Mouse (Mus musculus): ENCODE results near the gene Wdr73.

The Wdr73 gene

GRCm38 (mm10) chr7:80894815-80895519 is 6.1 kb downstream of the Wdr73 start:
- no peak for DNase-seq (ENCODE audit: low read depth, low spot score)

GRCm38 (mm10) chr7:80894196-80894595 is 6.9 kb downstream of the Wdr73 start:
- DNase-seq (ENCODE audit: low read depth, low spot score): no peak

- DNase-seq (ENCODE audit: low read depth, low spot score): no peak
These were observed 7.3 kb downstream of the Wdr73 start for GRCm38 (mm10) chr7:80893753-80894129.

GRCm38 (mm10) chr7:80893086-80893752 is 7.8 kb downstream of the Wdr73 start:
- DNase-seq (ENCODE audit: low read depth, low spot score): no peak

GRCm38 (mm10) chr7:80889841-80890241 is 11.2 kb downstream of the Wdr73 start:
- no peak for DNase-seq (ENCODE audit: low read depth, low spot score)

GRCm38 (mm10) chr7:80889021-80889511 is 12.0 kb downstream of the Wdr73 start:
- DNase-seq (ENCODE audit: low read depth, low spot score): no peak

- DNase-seq (ENCODE audit: low read depth, low spot score): no peak
These were observed 12.5 kb downstream of the Wdr73 start for GRCm38 (mm10) chr7:80888595-80888994.

- no peak for DNase-seq (ENCODE audit: low read depth, low spot score)
These were observed 15.4 kb downstream of the Wdr73 start for GRCm38 (mm10) chr7:80885666-80886065.

GRCm38 (mm10) chr7:80882830-80883505 is 18.1 kb downstream of the Wdr73 start:
- peak; percentile 70 for DNase-seq (ENCODE audit: low read depth, low spot score)

GRCm38 (mm10) chr7:80875727-80876126 is 25.3 kb downstream of the Wdr73 start:
- DNase-seq (ENCODE audit: low read depth, low spot score): no peak

- no peak for DNase-seq (ENCODE audit: low read depth, low spot score)
These were observed 27.4 kb downstream of the Wdr73 start for GRCm38 (mm10) chr7:80873631-80874030.

- no peak for DNase-seq (ENCODE audit: low read depth, low spot score)
These were observed 28.0 kb downstream of the Wdr73 start for GRCm38 (mm10) chr7:80873038-80873437.

GRCm38 (mm10) chr7:80868686-80869085 is 32.4 kb downstream of the Wdr73 start:
- no peak for DNase-seq (ENCODE audit: low read depth, low spot score)

GRCm38 (mm10) chr7:80866514-80867147 is 34.4 kb downstream of the Wdr73 start:
- no peak for DNase-seq (ENCODE audit: low read depth, low spot score)

- DNase-seq (ENCODE audit: low read depth, low spot score): no peak
These were observed 35.5 kb downstream of the Wdr73 start for GRCm38 (mm10) chr7:80865521-80865920.

- DNase-seq (ENCODE audit: low read depth, low spot score): no peak
These were observed 36.2 kb downstream of the Wdr73 start for GRCm38 (mm10) chr7:80864831-80865230.

- DNase-seq (ENCODE audit: low read depth, low spot score): no peak
These were observed 36.9 kb downstream of the Wdr73 start for GRCm38 (mm10) chr7:80864151-80864550.

- DNase-seq (ENCODE audit: low read depth, low spot score): no peak
These were observed 37.5 kb downstream of the Wdr73 start for GRCm38 (mm10) chr7:80863520-80863919.

- no peak for DNase-seq (ENCODE audit: low read depth, low spot score)
These were observed 38.6 kb downstream of the Wdr73 start for GRCm38 (mm10) chr7:80862475-80862874.

- peak; percentile 82 for DNase-seq (ENCODE audit: low read depth, low spot score)
These were observed 40.3 kb downstream of the Wdr73 start, which contains the start of gene Zscan2 for GRCm38 (mm10) chr7:80860729-80861274. TSS of gene Zscan2 (plus strand) at chr7:80860920.

- no peak for DNase-seq (ENCODE audit: low read depth, low spot score)
These were observed 40.8 kb downstream of the Wdr73 start for GRCm38 (mm10) chr7:80860227-80860626.

GRCm38 (mm10) chr7:80857181-80857580 is 43.9 kb downstream of the Wdr73 start:
- DNase-seq (ENCODE audit: low read depth, low spot score): no peak
